Mouse (Mus musculus): Measurements from ENCODE around the gene Oxct2b. TPM values are rescaled to one million over a fixed set of nuclear protein-coding genes. Genes with fewer than 3 reads are reported as not detected.
A peak's percentile ranks its signal among the peaks of the same experiment; 100 is the strongest.
"Not testable (repeated sequence)": the region's sequence is repeated elsewhere in the genome, so short reads cannot be mapped to it uniquely, and the experiment has no call there.

The Oxct2b gene
- polyA plus RNA-seq, 1 experiment from 2014 or later: not detected

DNA sequence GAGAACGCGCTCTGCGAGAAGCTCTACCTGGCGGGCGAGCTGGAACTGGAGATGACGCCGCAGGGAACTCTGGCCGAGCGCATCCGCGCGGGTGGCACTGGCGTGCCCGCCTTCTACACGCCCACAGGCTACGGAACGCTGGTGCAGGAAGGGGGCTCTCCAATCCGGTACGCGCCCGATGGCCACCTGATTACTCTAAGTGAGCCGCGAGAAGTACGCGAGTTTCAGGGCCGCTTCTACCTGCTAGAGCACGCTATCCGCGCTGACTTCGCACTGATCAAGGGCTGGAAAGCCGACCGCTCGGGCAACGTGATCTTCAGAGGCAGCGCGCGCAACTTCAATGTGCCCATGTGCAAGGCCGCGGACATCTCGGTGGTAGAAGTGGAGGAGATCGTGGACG, 574 bp downstream of the Oxct2b start:
- WGBS: 28% methylated on average over 37 of the region's 42 CpGs
- H3K4me2 ChIP-seq: peak overlapping the region; percentile 66
- H3K9me3 ChIP-seq; H3K9ac ChIP-seq; ATAC-seq (ENCODE audit: insufficient number of reproducible peaks, insufficient read depth, low FRiP score, low TSS enrichment, low read depth); H3K4me1 ChIP-seq; H3K27ac ChIP-seq; H3K36me3 ChIP-seq: not testable (repeated sequence)
- peaks cover 14% of the 10 kb centered on the region for H3K27me3 ChIP-seq
- peak overlapping the region; percentile 41 for H3K4me3 ChIP-seq

DNA sequence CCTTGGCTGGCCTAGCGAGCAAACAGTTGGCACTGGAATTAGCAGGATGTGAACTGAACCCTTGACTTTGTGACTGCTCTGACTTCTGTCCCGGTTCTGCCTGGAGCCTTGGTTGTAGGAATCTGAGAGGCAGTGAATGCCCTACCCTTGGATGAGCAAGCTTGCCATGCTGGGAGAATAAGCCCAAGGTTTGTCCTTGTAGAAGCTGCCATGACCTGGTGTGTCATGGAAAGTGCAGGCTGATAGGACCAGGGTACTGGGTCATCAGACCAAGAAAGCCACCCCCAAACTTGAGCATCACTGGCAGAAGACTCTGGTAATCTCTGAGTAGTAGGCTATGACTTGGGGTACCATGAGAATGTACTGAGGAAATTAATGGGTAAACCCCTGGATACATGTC, 5.2 kb downstream of the Oxct2b start:
- no peaks in the 10 kb centered on the region for H3K4me1 ChIP-seq
- H3K9ac ChIP-seq: no peak overlapping the region
- 87% methylated on average over 2 of the region's 2 CpGs for WGBS
- H3K36me3 ChIP-seq: peaks cover 17% of the 10 kb centered on the region
- H3K4me2 ChIP-seq: no peak overlapping the region
- H3K9me3 ChIP-seq: no peaks in the 10 kb centered on the region
- peaks cover 6% of the 10 kb centered on the region for H3K27me3 ChIP-seq
- H3K27ac ChIP-seq: no peak overlapping the region
- no peak for ATAC-seq (ENCODE audit: insufficient number of reproducible peaks, insufficient read depth, low FRiP score, low TSS enrichment, low read depth)
- no peak overlapping the region for H3K4me3 ChIP-seq

DNA sequence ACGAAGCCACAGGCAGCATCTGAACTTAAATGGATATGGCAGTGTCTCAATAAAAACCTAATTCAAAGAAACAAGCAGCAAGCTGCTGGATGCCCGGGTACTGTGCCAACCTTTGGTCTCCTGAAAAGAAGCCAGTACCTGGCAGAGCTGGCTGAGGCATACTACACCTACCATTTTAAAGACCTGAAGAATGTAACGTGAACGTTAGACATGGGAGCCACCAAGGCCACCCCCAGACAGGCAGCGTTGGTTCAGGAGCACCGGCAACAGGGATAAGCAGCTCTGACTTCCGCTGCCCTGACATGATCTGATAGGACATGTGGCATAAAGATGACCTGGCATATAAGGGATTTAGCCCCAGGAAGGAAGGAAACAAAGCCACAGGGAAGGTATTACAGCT, 10.6 kb downstream of the Oxct2b start:
- Histone ChIP-seq H3K4me3 (no peak overlapping the region), H3K9me3 (no peaks in the 10 kb centered on the region), H3K4me2 (no peak overlapping the region), H3K36me3 (peaks cover 64% of the 10 kb centered on the region), H3K4me1 (no peaks in the 10 kb centered on the region), H3K9ac (no peak overlapping the region), H3K27me3 (no peaks in the 10 kb centered on the region), H3K27ac (no peak overlapping the region)
- no peak for ATAC-seq (ENCODE audit: insufficient number of reproducible peaks, insufficient read depth, low FRiP score, low TSS enrichment, low read depth)
- 93% methylated on average over 7 of the region's 7 CpGs for WGBS

DNA sequence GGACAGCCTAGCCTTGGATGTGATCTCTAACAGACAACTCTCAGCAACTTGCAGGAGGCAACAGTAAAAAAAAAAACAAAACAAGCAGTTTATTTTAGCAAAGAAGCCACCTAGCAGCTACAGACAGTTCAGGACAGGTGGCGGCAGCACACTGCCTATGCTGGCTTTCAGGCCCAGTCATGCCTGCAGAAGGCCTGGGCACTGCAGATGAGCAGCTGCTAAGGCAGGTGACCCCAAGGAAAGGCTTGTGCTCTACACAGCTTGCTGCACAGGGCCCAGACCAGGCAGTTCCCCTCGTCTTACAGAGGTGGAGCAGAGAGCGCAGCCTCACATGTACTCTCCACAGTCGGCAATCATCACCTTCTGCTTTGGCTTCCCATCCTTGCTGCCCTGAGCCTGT, 11.0 kb downstream of the Oxct2b start:
- no peak overlapping the region for H3K4me3 ChIP-seq
- no peaks in the 10 kb centered on the region for H3K4me1 ChIP-seq
- H3K36me3 ChIP-seq: peaks cover 68% of the 10 kb centered on the region
- 89% methylated on average over 4 of the region's 4 CpGs for WGBS
- no peak overlapping the region for H3K9ac ChIP-seq
- no peak overlapping the region for H3K4me2 ChIP-seq
- no peak for ATAC-seq (ENCODE audit: insufficient number of reproducible peaks, insufficient read depth, low FRiP score, low TSS enrichment, low read depth)
- H3K27me3 ChIP-seq: no peaks in the 10 kb centered on the region
- H3K27ac ChIP-seq: no peak overlapping the region
- no peaks in the 10 kb centered on the region for H3K9me3 ChIP-seq

GRCm38 (mm10) chr4:123137551-123137950, 21.5 kb downstream of the Oxct2b start:
- no peaks in the 10 kb centered on the region for H3K9me3 ChIP-seq
- WGBS: 85% methylated on average over 3 of the region's 3 CpGs
- ATAC-seq (ENCODE audit: insufficient number of reproducible peaks, insufficient read depth, low FRiP score, low TSS enrichment, low read depth): no peak

GRCm38 (mm10) chr4:123139513-123140154, 23.6 kb downstream of the Oxct2b start, which contains the start of gene Ppie:
Gene Ppie (minus strand): TSS chr4:123139951.
- Histone ChIP-seq H3K9ac (peak within 1 kb of the TSS; percentile 78), H3K4me1 (peaks cover 15% of the 10 kb centered on the region), H3K4me3 (peak within 1 kb of the TSS; percentile 69), H3K9me3 (no peaks in the 10 kb centered on the region), H3K36me3 (peaks cover 22% of the 10 kb centered on the region), H3K27me3 (no peaks in the 10 kb centered on the region), H3K27ac (peak within 1 kb of the TSS; percentile 92), H3K4me2 (peak within 1 kb of the TSS; percentile 81)
- ATAC-seq (ENCODE audit: insufficient number of reproducible peaks, insufficient read depth, low FRiP score, low TSS enrichment, low read depth): peak; percentile 94
- under 1% methylated on average over 34 of the region's 34 CpGs for WGBS

More at GRCm38 (mm10) chr4:123137551-123137950, 21.5 kb downstream of the Oxct2b start:
- no peak overlapping the region for H3K4me3 ChIP-seq
- H3K9ac ChIP-seq: no peak overlapping the region
- peak overlapping the region; percentile 81; the same call in 1 of the 2 replicates for H3K4me2 ChIP-seq
- peaks cover 40% of the 10 kb centered on the region for H3K36me3 ChIP-seq
- no peak overlapping the region for H3K27ac ChIP-seq
- no peaks in the 10 kb centered on the region for H3K27me3 ChIP-seq
- peaks cover 15% of the 10 kb centered on the region for H3K4me1 ChIP-seq

DNA sequence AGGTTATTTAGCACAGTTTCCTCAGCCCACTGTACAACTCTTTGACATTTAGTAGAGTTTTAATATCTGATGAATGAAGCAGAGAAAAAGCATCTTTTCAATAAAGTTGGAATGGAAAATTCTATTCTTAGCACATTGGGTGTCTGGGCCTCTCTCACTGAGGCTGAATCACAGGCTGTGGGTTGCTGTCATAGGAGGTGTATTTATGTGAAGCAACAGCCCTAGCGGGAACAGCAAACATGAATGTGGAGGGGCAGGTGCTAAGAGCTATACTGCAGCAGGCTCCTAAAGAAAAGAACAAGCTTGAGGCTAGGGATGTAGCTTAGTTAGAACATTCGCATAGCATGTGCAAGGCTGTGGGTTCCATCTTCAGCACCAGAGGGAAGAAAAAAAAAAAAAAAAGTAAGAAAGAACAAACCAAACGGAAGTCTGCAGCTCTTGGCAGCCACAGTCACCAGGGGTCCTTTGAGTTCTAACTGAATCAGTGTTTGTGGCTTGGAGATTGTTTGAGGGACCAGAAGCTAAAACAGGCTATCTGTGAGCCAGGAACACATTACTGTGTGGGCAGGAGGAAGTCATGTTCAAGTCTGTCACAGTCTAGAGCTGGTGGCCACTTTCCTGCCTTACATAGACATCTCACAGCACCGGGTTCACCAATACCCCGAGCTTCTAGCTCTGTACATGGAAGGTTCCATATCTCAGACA, 31.5 kb downstream of the Oxct2b start:
- Histone ChIP-seq H3K4me1 (no peaks in the 10 kb centered on the region), H3K4me3 (no peak overlapping the region), H3K36me3 (no peaks in the 10 kb centered on the region), H3K9me3 (no peaks in the 10 kb centered on the region), H3K4me2 (no peak overlapping the region), H3K27ac (no peak overlapping the region), H3K27me3 (0 out of 2 replicates have a peak, but pooled peaks cover 4% of the 10 kb centered on the region), H3K9ac (no peak overlapping the region)
- no peak for ATAC-seq (ENCODE audit: insufficient number of reproducible peaks, insufficient read depth, low FRiP score, low TSS enrichment, low read depth)
- 78% methylated on average over 5 of the region's 5 CpGs for WGBS

DNA sequence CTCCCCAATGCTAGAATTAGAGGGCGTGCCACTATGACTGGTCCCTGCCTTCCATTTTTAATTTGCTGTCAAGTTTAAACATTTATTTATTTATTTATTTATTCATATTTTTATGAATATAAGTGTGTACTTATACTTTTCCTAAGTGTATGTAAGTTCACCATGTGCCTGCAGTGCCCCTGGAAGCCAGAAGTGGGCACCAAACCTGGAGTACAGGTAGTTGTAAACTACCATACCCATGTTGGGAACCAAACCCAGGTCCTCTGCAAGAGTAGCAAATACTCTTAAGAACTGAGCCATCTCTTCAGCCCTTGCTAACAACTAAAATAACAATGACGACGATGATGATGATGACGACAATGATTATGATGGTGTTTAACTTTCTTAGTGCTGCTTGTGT, 35.9 kb downstream of the Oxct2b start:
- Histone ChIP-seq H3K4me3 (no peak overlapping the region), H3K9ac (no peak overlapping the region), H3K27me3 (no peaks in the 10 kb centered on the region), H3K9me3 (no peaks in the 10 kb centered on the region), H3K4me1 (no peaks in the 10 kb centered on the region), H3K36me3 (no peaks in the 10 kb centered on the region), H3K27ac (no peak overlapping the region), H3K4me2 (no peak overlapping the region)
- no peak for ATAC-seq (ENCODE audit: insufficient number of reproducible peaks, insufficient read depth, low FRiP score, low TSS enrichment, low read depth)
- WGBS: 75% methylated on average over 4 of the region's 4 CpGs

- Histone ChIP-seq H3K9me3 (no peaks in the 10 kb centered on the region), H3K4me2 (no peak overlapping the region), H3K9ac (no peak overlapping the region), H3K36me3 (no peaks in the 10 kb centered on the region), H3K27ac (no peak overlapping the region), H3K4me3 (no peak overlapping the region), H3K27me3 (no peaks in the 10 kb centered on the region), H3K4me1 (no peaks in the 10 kb centered on the region)
- 63% methylated on average over 5 of the region's 5 CpGs for WGBS
- no peak for ATAC-seq (ENCODE audit: insufficient number of reproducible peaks, insufficient read depth, low FRiP score, low TSS enrichment, low read depth)
Observed at GRCm38 (mm10) chr4:123152976-123153375, 36.9 kb downstream of the Oxct2b start.

DNA sequence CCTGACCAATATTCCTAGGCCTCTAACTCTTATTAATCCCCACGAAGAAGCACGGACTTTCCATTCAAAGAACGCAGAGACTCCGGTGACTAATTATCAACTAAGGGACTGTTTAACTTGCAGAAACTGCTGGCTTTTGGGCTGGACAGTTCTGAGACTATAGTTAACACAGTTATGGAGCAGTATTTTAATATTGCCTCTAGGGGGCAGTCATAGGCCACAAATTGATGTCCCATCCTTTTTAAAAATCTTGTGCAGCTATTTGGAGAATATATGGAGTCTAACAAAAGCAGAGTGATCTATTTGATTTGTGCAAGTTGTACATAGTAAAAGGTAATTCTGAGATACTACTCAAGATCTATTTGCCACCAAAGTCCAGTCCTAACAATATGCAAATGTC, 38.9 kb downstream of the Oxct2b start:
- H3K9ac ChIP-seq: no peak overlapping the region
- H3K4me2 ChIP-seq: no peak overlapping the region
- H3K4me3 ChIP-seq: no peak overlapping the region
- no peaks in the 10 kb centered on the region for H3K9me3 ChIP-seq
- WGBS: 25% methylated on average over 4 of the region's 4 CpGs
- no peak for ATAC-seq (ENCODE audit: insufficient number of reproducible peaks, insufficient read depth, low FRiP score, low TSS enrichment, low read depth)
- no peaks in the 10 kb centered on the region for H3K27me3 ChIP-seq
- no peaks in the 10 kb centered on the region for H3K36me3 ChIP-seq
- H3K4me1 ChIP-seq: no peaks in the 10 kb centered on the region
- no peak overlapping the region for H3K27ac ChIP-seq

DNA sequence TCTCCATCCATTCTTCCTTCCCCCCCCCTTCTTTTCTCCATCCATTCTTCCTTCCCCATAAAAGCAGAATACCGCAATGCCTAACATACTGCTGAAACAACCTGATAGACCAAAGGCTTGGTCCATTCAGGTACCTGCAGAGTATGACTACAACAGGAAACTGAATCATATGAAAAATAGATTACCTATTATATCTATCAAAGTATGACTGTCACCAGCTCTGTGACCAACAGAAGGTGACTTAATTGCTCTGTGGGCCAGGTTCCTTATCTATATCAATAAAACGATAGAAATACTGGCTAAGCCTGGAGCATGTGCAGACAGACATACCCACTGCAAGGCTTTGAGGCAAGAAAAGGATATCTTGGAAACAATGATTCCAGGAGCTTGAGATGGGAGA, 39.4 kb downstream of the Oxct2b start:
- 66% methylated on average over 2 of the region's 2 CpGs for WGBS
- no peak overlapping the region for H3K9ac ChIP-seq
- H3K36me3 ChIP-seq: no peaks in the 10 kb centered on the region
- no peaks in the 10 kb centered on the region for H3K9me3 ChIP-seq
- no peak overlapping the region for H3K27ac ChIP-seq
- ATAC-seq (ENCODE audit: insufficient number of reproducible peaks, insufficient read depth, low FRiP score, low TSS enrichment, low read depth): no peak
- no peaks in the 10 kb centered on the region for H3K4me1 ChIP-seq
- H3K4me2 ChIP-seq: no peak overlapping the region
- no peak overlapping the region for H3K4me3 ChIP-seq
- no peaks in the 10 kb centered on the region for H3K27me3 ChIP-seq

DNA sequence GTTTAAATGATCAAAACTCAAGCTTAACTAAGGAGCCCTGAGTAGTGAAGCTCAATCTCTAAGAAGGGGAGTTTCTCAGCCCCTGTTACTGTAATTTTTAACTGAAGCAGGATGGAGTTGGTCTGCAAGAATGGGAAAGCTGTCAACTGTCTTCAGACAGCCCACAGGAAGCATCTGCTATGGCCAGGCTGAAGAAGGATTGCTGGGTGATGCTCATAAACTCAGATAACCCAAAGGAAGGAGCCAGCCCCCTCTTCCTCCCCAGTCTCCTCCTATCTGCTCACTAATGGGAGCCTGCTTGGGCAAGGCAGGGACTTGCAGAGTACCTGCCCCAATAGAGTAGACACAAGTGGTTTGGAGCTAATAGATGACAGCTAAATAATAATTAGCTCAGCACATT, 39.8 kb downstream of the Oxct2b start:
- no peaks in the 10 kb centered on the region for H3K27me3 ChIP-seq
- no peak overlapping the region for H3K4me2 ChIP-seq
- H3K9ac ChIP-seq: no peak overlapping the region
- no peak for ATAC-seq (ENCODE audit: insufficient number of reproducible peaks, insufficient read depth, low FRiP score, low TSS enrichment, low read depth)
- H3K4me3 ChIP-seq: no peak overlapping the region
- H3K27ac ChIP-seq: no peak overlapping the region
- no peaks in the 10 kb centered on the region for H3K36me3 ChIP-seq
- H3K4me1 ChIP-seq: no peaks in the 10 kb centered on the region
- H3K9me3 ChIP-seq: no peaks in the 10 kb centered on the region
